Mouse (Mus musculus) hindbrain, postnatal 0 days (tissue): ENCODE measurements around the gene Arhgap32. TPM values are rescaled to one million over a fixed set of nuclear protein-coding genes. Genes with fewer than 3 reads are reported as not detected.

ENCODE experiments used
- ATAC-seq: fragments of 200-750 bp; cut with Nextera tagmentation; 2 replicates; pipeline ENCODE4 v1.8.0; 2017; ENCODE audit warnings: mild to moderate bottlenecking, moderate TSS enrichment, moderate library complexity
- DNase-seq: peaks from one replicate; pipeline ENCODE4 v3.0.0-alpha.2; 2015; ENCODE audit warnings: low spot score
- H3K27ac ChIP-seq: fragments of 300-500 bp; sonication (generic); 2 replicates; pipeline ENCODE4 v1.5.1; 2014; ENCODE audit warnings: mild to moderate bottlenecking
- H3K27me3 ChIP-seq: fragments of 300-500 bp; sonication (generic); 2 replicates; pipeline ENCODE4 v1.6.1; 2014; ENCODE audit warnings: low read length, mixed read lengths; ENCODE audit not compliant: insufficient read depth
- H3K36me3 ChIP-seq: fragments of 300-500 bp; sonication (generic); 2 replicates; pipeline ENCODE4 v1.6.1; 2014; ENCODE audit warnings: low read length, mixed read lengths; ENCODE audit not compliant: insufficient read depth
- H3K4me1 ChIP-seq: fragments of 300-500 bp; sonication (generic); 2 replicates; pipeline ENCODE4 v1.6.1; 2014; ENCODE audit warnings: antibody characterized with exemption, low read length, mixed read lengths; ENCODE audit not compliant: insufficient read depth
- H3K4me2 ChIP-seq: fragments of 300-500 bp; sonication (generic); 2 replicates; pipeline ENCODE4 v1.6.1; 2014; ENCODE audit warnings: low read depth, mild to moderate bottlenecking, low read length, moderate library complexity, mixed read lengths
- H3K4me3 ChIP-seq: fragments of 300-500 bp; sonication (generic); 2 replicates; pipeline ENCODE4 v1.5.1; 2014; ENCODE audit warnings: low read length
- H3K9ac ChIP-seq: fragments of 300-500 bp; sonication (generic); replicated peaks from 2 replicates; pipeline ENCODE4 v1.6.1; 2014; ENCODE audit warnings: mild to moderate bottlenecking, low read length, moderate library complexity, mixed read lengths
- H3K9me3 ChIP-seq: fragments of 300-500 bp; sonication (generic); 2 replicates; pipeline ENCODE4 v1.6.1; 2016; ENCODE audit warnings: low read length, mixed read lengths
- CTCF ChIP-seq: IDR thresholded peaks from 2 replicates; pipeline ENCODE4 v1.5.1; 2016; ENCODE audit warnings: antibody characterized with exemption, control low read depth, low read depth
- WGBS: fragments of 180-500 bp; shearing (Covaris S2); extraction: QIAGEN DNeasy Blood & Tissue Kit; methylation state at CpG from one replicate; pipeline ENCODE4 v1.1.7; 2014; 5-methylcytosine and 5-hydroxymethylcytosine counted together
- polyA plus RNA-seq: library from polyadenylated mRNA; unstranded; fragments of >200 nt; fragmentation: Nextera tagmentation; extraction: Ambion mirVana; gene quantifications from 2 replicates; pipeline ENCODE4 v1.2.1, GENCODE M21; 2015
- total RNA-seq: library from RNA; depleted of rRNA; stranded (reverse); fragments of >200 nt; gene quantifications from 2 replicates; pipeline ENCODE4 v1.2.3, GENCODE M21; 2014

The Arhgap32 gene
- total and polyA plus RNA-seq, 2 experiments from 2014 or later = 8.2 to 66.7 TPM

GRCm38 (mm10) chr9:32227034-32227433 lies 111.1 kb downstream of the Arhgap32 start:
- no peak for ATAC-seq
- Histone ChIP-seq H3K4me3 (no peak overlapping the region), H3K27ac (no peak overlapping the region), H3K4me1 (peaks cover 14% of the 10 kb centered on the region; the same call in 1 of the 2 replicates), H3K36me3 (no peaks in the 10 kb centered on the region), H3K9ac (no peak overlapping the region), H3K9me3 (no peaks in the 10 kb centered on the region), H3K27me3 (no peaks in the 10 kb centered on the region), H3K4me2 (no peak overlapping the region)
- TF ChIP-seq CTCF = no peak
- DNase-seq = no peak
- WGBS = 82% methylated on average over 2 of the region's 2 CpGs

- Histone ChIP-seq H3K4me1 (no peaks in the 10 kb centered on the region), H3K9me3 (no peaks in the 10 kb centered on the region), H3K9ac (no peak overlapping the region), H3K4me2 (no peak overlapping the region), H3K36me3 (no peaks in the 10 kb centered on the region), H3K4me3 (no peak overlapping the region), H3K27me3 (no peaks in the 10 kb centered on the region), H3K27ac (no peak overlapping the region)
- WGBS = 87% methylated on average over 4 of the region's 4 CpGs
- no peak for TF ChIP-seq CTCF
- ATAC-seq (no peak), DNase-seq (no peak)
Measured at GRCm38 (mm10) chr9:32233593-32233992, 117.7 kb downstream of the Arhgap32 start.

GRCm38 (mm10) chr9:32234767-32235489 lies 119.0 kb downstream of the Arhgap32 start:
- WGBS = 95% methylated on average over 3 of the region's 3 CpGs

DNA sequence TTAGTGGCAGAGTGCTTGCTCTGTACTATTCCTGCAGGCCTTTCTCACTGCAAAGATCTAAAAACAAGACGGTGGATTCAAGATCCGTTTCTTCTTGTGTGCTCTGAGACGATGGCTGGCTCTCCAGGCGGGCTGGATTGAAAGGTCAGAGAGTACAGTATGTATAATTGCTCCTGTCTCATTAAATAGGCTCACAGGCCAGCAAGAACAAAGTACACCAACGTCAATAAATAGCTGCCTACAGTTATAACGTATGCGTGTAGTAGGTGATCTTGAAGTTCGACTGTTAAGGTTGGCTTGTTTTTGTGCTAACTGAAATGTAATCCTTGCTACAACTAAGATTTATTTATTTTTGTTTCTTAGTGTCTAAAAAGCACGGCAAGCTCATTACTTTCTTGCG lies 123.0 kb downstream of the Arhgap32 start:
- ATAC-seq = no peak
- no peak overlapping the region for H3K4me2 ChIP-seq
- H3K9ac ChIP-seq = no peak overlapping the region
- no peaks in the 10 kb centered on the region for H3K9me3 ChIP-seq
- H3K4me3 ChIP-seq = no peak overlapping the region
- DNase-seq = no peak
- H3K27ac ChIP-seq = no peak overlapping the region
- no peaks in the 10 kb centered on the region for H3K4me1 ChIP-seq
- H3K27me3 ChIP-seq = no peaks in the 10 kb centered on the region
- WGBS = 80% methylated on average over 10 of the region's 10 CpGs
- no peaks in the 10 kb centered on the region for H3K36me3 ChIP-seq
- TF ChIP-seq CTCF = no peak

More at GRCm38 (mm10) chr9:32234767-32235489, 119.0 kb downstream of the Arhgap32 start:
- Histone ChIP-seq H3K4me1 (no peaks in the 10 kb centered on the region), H3K4me3 (no peak overlapping the region), H3K27me3 (no peaks in the 10 kb centered on the region), H3K36me3 (no peaks in the 10 kb centered on the region), H3K27ac (no peak overlapping the region), H3K9me3 (no peaks in the 10 kb centered on the region), H3K4me2 (no peak overlapping the region), H3K9ac (no peak overlapping the region)
- DNase-seq (no peak), ATAC-seq (no peak)
- TF ChIP-seq CTCF = no peak

DNA sequence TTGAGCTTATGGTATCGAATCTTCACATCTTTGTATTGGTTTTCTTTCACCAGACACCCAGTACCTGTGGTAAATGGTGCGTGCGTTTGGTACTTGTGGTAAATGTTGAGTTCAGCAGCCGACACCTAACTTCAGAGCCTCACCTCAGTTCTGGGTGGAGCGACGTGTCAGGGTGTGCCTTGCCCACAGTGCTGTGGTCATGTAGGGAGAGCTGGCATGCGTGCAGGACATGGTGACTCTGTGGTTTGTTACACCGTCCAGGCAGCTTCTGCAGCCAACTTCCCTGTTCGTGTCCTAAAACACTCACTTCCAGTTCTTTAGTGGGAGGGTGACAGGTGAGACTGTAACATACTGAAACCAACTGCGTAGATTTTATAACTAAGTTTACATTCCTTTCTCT lies 123.5 kb downstream of the Arhgap32 start:
- Histone ChIP-seq H3K36me3 (no peaks in the 10 kb centered on the region), H3K4me1 (no peaks in the 10 kb centered on the region), H3K4me3 (no peak overlapping the region), H3K27me3 (no peaks in the 10 kb centered on the region), H3K9ac (no peak overlapping the region), H3K27ac (no peak overlapping the region), H3K9me3 (no peaks in the 10 kb centered on the region), H3K4me2 (no peak overlapping the region)
- 95% methylated on average over 10 of the region's 10 CpGs for WGBS
- ATAC-seq (no peak), DNase-seq (no peak)
- no peak for TF ChIP-seq CTCF

- no peak overlapping the region for H3K27ac ChIP-seq
- no peak for TF ChIP-seq CTCF
- DNase-seq = no peak
- H3K9ac ChIP-seq = no peak overlapping the region
- H3K9me3 ChIP-seq = no peaks in the 10 kb centered on the region
- H3K36me3 ChIP-seq = no peaks in the 10 kb centered on the region
- 96% methylated on average over 5 of the region's 5 CpGs for WGBS
- ATAC-seq = no peak
- H3K4me2 ChIP-seq = no peak overlapping the region
- no peaks in the 10 kb centered on the region for H3K4me1 ChIP-seq
- no peak overlapping the region for H3K4me3 ChIP-seq
- no peaks in the 10 kb centered on the region for H3K27me3 ChIP-seq
Measured at GRCm38 (mm10) chr9:32240449-32240848, 124.5 kb downstream of the Arhgap32 start.

- 90% methylated on average over 9 of the region's 9 CpGs for WGBS
- Histone ChIP-seq H3K9ac (no peak overlapping the region), H3K4me3 (no peak overlapping the region), H3K4me1 (peaks cover 4% of the 10 kb centered on the region; the same call in 1 of the 2 replicates), H3K27ac (no peak overlapping the region), H3K27me3 (no peaks in the 10 kb centered on the region), H3K9me3 (no peaks in the 10 kb centered on the region), H3K4me2 (no peak overlapping the region), H3K36me3 (no peaks in the 10 kb centered on the region)
- TF ChIP-seq CTCF = no peak
- ATAC-seq (no peak), DNase-seq (no peak)
Measured at GRCm38 (mm10) chr9:32241637-32242199, 125.8 kb downstream of the Arhgap32 start.
